Mouse (Mus musculus) 3134 (cell line): ENCODE data around the gene Supt20.
"Not testable (repeated sequence)": the region's sequence is repeated elsewhere in the genome, so short reads cannot be mapped to it uniquely, and the experiment has no call there.

Source experiments
- DNase-seq: peaks from one replicate; pipeline ENCODE4 v3.0.0-alpha.2; 2011; ENCODE audit warnings: low spot score; ENCODE audit not compliant: insufficient read length; ENCODE audit errors: extremely low read depth

Gene Supt20

DNA sequence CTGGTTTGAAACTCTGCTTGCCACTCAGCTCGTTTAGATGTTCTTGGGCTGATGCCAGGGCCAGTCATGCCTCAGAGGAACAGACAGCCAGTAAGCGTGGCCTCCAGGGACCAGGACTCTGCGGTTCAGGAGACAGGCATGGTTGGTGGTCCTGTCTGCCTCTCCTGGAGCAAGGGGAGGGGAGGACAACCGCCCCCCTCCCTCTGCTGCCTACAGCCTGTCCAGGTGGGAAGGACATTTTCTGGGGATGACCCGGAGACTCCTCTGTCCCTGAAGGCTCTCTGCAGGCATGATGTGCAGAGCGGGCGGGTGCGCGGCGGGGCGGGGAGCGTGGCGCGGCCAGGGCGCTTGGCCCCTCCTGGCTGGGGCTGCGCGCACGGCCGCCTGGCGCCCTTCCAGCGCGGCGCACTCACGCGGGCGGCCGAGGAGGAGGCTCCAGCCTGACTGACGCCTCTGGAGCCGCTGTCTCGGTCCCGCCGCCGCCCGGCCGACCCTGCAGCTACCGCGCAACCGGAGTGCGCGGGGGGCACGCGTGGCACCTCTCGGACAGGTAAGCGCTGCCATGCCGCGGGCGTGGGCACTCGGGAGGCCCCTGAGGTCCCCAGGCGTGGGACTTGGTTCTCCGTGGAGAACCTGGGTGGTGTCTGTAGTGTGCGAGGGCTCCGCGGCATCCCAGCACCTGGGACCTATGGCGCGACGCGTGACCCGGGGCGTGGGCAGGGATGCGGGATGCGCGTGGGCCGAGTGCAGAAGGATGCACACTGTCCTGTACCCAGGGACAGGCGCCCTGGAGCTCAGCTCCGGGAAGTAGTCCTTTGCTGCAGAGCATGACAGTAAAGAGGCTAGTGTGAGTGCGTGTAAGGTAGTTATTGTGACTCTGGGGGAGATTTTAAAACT is 62.8 kb downstream of the Supt20 start, which contains the start of gene Smad9:
TSS of gene Smad9 (plus strand) at position 438 of the 897 bp plus-strand sequence.
- DNase-seq: peak; percentile 86

DNA sequence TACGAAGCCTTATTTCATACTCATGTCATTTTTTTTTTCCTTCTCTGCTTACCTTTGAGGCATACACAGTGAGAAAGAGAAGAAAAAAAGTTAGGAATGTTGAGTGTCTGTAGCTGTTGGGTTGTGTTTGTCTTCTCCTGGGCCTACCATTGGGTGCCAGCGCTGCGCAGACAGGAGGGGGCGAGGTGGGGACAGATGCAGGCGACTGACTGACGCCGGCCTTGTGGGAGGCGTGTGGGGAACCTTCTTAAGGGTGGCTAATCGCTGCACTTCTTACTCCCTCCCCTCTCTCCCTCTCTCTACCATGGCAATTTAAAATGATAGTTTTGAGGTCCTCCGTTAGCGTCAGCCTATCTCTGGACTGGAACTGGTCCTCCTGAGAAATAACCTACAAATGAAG is 63.5 kb downstream of the Supt20 start:
- peak; percentile 66 for DNase-seq

DNA sequence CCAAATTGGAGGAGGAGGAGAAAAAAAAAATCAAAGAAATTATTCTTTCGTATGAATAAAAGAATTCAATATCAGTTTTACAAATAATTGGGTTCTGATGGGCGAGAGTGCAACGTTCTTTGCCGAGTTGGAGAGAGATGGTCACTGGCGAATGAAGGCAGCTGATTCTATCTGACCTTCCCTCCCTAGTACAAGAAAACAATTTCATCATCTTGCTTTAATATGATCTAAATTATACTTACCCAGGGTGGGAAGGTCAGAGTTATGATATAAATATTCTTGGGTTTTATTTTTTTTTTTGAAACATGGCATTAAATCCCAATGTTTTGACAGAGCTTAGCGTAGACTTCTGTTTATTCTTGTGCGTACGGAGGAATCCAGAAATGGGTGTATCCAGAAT is 64.8 kb downstream of the Supt20 start:
- DNase-seq: no peak

DNA sequence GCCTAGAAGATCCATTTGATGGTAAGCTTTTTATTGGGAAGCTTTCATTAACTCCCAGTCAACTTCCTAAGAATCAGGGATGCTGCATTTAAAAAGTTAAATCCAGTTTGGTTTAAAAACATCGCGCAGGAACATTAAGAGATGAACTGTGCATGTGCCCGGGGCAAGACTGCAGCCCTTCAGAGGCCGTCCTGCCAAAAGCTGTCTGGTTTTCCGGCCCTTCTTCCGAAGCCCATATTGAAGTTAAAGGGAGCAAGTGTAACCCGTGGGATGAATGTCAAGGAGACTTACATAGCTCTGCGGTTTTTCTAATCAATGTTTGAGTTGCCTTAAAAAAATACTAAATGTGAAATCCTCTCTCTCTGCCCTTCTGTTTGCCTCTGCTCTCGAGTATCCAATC is 66.6 kb downstream of the Supt20 start:
- no peak for DNase-seq

DNA sequence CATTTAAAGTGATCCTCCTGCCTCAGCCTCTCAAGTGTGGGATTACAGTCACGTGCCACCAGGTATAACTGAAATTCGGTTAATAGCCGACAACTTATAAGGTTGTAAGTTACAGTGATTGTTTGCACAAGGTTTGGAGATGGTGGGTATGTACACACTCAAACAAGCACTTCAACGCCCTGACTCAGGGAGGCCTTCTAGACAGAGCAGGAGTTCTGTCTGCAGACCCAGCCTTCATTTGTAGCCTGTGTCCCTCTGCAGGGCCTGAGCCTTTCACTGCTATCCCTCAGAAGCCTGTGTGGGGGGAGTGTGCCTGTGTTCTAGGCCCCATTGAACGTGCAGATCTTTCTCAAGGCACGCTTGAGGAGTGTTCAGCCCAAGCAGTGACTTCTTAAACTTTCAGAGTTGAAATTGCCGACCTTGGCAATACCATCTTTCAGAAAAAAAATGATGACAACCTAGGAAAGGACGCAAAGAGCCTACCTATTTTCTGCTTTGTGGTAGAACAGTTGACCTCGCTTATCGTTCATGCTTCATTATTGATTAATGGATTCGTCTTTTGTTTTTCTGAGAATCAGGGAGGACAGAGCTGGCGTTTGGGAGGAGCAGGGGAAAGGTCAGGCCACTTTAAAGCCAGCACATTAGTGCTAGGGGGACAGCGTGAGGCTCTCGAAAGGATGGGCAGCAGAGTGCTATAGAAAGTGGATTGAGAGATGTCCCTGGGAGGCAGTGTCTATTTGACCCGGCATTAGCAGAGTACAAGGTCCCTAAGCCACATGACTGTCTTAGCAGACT is 67.9 kb downstream of the Supt20 start:
- DNase-seq: no peak

DNA sequence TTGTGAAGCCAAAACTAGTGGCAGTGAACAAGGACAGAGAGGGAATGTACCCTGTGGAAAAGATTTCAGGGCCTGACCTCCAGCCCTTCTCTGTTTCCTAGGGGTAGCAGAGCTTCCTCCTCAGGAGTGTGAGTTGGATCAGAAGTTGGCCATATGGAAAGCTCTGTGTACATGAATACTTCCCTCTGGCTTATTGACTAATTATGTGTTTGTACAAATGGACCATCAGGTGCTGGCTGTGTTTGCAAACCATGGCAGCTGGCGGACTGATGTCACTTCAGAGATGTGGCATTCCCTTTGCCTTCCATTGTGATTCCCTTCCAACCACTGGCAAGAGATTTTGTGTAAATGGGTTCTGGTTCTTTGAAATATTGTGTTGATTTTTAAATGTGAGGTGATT is 68.7 kb downstream of the Supt20 start:
- DNase-seq: no peak

DNA sequence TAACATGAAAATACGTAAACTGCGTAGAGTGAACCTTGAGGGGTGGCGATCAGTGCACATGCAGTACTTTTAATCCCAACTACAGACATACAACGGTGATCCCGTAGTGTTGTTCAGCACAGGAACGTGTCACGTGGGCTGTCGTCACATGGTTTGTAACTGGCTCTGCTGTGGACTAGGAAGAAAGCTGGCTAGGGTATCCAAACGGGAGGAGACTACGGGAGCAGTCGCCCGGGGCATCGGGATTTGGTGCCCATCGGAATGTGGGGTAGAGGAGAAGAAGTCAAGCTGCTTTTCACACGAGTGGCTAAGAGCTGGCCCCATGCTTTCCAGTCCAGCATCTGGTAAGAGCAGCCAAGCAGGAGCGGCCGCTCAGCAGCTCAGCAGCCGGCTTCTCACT is 71.8 kb downstream of the Supt20 start:
- no peak for DNase-seq

DNA sequence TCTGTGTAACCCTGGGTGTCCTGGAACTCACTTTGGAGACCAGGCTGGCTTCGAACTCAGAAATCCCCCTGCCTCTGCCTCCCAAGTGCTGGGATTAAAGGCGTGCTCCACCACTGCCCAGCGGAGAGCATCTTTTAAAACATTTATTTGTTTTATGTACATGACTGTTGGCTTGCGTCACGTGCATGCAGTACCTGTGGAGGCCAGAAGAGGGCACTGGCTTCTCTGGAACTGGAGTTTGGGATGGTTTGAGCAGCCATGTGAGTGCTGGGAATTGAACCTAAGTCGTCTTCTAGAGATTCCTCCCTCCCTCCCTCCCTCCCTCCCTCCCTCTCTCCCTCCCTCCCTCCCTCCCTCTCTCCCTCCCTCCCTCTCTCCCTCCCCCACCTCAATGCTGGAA is 72.9 kb downstream of the Supt20 start:
- not testable (repeated sequence) for DNase-seq

DNA sequence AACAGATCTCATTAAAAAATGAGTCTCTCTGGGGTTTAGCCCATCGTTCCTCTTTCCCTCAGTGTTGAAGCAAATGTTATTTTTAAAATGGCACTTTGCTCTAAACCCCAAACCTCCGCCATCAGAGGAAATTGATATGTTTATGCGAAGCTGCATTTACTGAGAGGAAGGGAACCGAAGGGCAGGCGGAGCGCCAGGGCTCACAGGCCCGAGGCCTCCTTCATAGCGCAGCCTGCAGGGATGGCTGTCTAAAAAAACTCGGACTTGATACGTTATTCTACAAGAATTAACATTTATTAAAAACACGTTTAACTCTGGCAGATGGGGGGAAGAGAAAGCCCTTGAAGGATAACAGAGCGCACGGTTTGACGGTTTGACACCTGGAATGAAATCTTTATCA is 73.4 kb downstream of the Supt20 start:
- no peak for DNase-seq

DNA sequence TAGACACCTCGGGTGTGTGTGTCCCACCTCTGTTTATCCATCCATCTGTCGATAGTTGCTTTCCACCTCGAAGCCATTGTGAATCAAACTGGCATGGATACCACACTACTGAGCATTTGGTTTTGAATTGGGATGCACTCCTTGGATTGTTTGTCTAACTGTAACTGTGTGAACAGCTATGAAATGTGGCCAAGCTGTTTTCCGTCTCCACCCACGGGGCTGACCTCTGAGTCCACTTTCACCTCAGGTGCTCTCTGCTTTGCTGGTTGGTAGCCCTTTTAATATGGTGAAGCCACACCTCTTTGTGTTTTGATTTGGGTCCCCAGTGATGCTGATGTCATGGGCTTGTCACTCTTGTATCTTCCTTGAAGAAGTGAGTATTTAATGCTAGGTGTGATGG is 74.2 kb downstream of the Supt20 start:
- DNase-seq: no peak

DNA sequence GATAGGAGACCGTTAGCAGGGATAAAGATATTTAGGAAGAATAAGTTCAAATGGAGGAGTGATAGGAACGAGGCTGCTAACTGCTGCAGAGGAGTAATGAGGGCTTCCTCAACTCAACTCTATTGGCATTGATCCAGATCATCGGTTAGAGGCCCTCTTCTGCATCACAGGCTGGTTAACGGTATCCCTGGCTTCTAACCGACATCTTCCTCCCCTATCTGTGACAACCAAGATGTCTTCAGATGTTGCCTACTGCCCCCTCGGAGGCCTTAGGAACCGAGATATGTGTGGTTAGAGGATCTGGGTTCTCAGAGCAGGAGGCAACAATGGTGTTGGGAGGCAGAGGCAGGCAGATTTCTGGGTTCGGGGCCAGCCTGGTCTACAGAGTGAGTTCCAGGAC is 76.0 kb downstream of the Supt20 start:
- no peak for DNase-seq

DNA sequence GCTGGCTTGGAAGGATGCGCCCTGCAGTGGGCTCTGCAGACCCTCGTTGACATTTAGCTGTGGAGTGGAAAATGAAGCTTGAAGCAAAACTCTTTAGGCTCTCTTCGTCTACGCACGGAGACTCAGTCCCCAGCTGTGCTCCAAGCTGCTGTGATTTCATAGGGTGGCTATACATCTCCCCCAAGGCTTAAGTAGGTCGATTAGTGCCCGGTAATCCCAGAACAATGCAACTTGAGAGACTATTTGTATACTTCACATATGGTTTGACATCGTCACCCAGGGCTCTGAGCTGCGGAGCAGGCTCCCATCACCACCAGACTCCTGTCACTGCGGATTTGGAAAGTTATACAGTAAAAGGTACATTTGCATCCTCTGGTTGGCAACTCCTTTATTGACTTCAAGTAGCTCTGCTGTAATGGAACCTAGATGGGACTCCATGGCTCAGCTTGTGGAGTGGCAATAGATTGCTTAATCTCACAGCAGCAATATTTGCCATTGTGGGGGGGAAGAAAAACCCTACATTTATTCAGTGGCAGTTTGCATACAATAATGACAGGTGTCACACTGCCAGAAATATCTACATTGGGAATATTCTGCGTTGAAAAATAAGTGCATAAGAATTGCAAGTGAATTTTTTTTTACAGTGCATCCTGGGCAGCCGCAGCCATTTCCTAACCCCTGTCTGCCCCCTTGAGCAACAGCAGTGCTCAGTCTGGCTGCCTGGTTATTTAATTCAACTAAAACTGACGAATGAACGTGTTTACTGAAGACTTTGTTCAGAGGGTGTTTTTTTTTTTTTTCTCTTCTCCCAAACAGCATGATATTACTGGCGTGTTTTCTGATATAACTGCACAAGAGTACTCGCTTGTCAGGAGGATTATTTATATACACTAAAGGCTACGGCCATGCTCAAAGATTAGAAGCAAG is 77.0 kb downstream of the Supt20 start:
- no peak for DNase-seq

DNA sequence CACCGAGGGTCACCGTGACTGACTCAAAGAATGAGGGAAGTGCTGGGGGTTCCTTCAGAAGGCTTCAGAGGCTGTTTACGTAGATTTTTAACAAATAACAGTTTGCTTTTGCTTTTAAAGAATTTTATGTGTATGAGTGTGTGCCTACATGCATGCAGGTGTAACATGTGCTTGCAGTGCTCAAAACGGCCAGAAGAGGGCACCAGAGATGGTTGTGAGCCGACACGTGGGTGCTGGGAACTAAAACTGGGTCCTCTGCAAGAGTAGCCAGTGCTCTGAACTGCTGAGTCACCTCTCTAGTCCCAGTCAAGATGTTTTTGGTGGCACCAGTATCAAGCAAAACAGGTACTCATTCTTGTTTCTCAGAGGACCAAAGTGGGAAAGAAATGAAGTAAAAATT is 81.0 kb downstream of the Supt20 start:
- DNase-seq: no peak

DNA sequence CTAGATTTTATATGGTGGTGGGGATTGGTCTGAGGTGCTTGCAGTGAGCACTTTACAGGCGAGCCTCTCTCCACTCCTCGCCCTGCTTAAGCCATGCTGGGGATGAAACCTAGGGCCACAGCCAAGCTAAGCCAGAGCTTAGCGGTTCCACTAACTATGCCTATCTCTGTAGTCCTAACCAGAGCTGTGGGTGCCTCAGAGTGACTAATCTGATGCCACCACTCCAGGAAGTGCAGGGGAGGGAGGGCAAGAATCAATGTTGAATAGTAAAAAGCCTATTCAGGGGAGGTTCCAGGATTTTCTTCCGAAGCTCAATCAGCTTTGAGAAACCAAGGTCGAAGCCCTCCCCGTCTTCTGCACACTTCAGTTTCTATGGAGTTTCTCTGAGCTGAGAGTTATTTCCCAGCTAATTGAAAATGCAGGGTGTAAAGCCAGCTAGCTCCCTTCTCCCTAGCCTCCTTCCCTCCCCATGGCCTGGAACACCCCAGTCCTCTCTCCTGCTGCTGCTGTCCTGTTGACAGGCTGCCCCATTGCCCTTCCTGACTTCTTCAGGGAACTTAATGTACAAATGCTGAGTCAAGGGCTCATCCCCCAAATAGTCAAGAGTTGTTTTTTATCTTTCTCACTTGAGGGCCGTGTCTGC is 83.5 kb downstream of the Supt20 start:
- no peak for DNase-seq
